Mouse (Mus musculus): ENCODE measurements around the gene Fam189a1. TPM values are rescaled to one million over a fixed set of nuclear protein-coding genes. Genes with fewer than 3 reads are reported as not detected.

The Fam189a1 gene
- polyA plus RNA-seq, 1 experiment, result 0.07 TPM

GRCm38 (mm10) chr7:65123766-65124165 lies 32.6 kb downstream of the Fam189a1 start:
- peaks cover 7% of the 10 kb centered on the region for H3K27me3 ChIP-seq (ENCODE audit: control insufficient read depth, insufficient read depth, insufficient read length)
- no peaks in the 10 kb centered on the region for H3K36me3 ChIP-seq (ENCODE audit: control insufficient read depth, insufficient read depth)
- H3ac ChIP-seq (ENCODE audit: control insufficient read depth, insufficient read length, low read depth), result no peak overlapping the region
- no peak overlapping the region for H3K4me3 ChIP-seq (ENCODE audit: insufficient read depth, poor library complexity, severe bottlenecking)
- TF ChIP-seq MAX (IDR thresholded peaks at IDR 0.05), result no peak
- no peak for TF ChIP-seq CEBPB (IDR thresholded peaks at IDR 0.05; ENCODE audit: low read depth)
- TF ChIP-seq USF1 (IDR thresholded peaks at IDR 0.05; ENCODE audit: low read depth), result no peak
- no peak for TF ChIP-seq MYOD1 (IDR thresholded peaks at IDR 0.05; ENCODE audit: control insufficient read depth, insufficient read length, low read depth)
- no peak for TF ChIP-seq FOSL1 (IDR thresholded peaks at IDR 0.05; ENCODE audit: insufficient read depth, low read length, poor library complexity, severe bottlenecking)
- TF ChIP-seq MYOG (IDR thresholded peaks at IDR 0.05; ENCODE audit: control insufficient read depth, extremely low read depth, insufficient read length), result no peak
- TF ChIP-seq CTCF (IDR thresholded peaks at IDR 0.05; ENCODE audit: control insufficient read depth, insufficient read depth, insufficient read length), result no peak
- H3K79me2 ChIP-seq (ENCODE audit: control insufficient read depth, insufficient read depth), result no peaks in the 10 kb centered on the region
- no peaks in the 10 kb centered on the region for H3K79me3 ChIP-seq (ENCODE audit: low read depth)

- no peaks in the 10 kb centered on the region for H3K36me3 ChIP-seq (ENCODE audit: control insufficient read depth, insufficient read depth)
- no peak for TF ChIP-seq MAX (IDR thresholded peaks at IDR 0.05)
- TF ChIP-seq CEBPB (IDR thresholded peaks at IDR 0.05; ENCODE audit: low read depth), result no peak
- TF ChIP-seq CTCF (IDR thresholded peaks at IDR 0.05; ENCODE audit: control insufficient read depth, insufficient read depth, insufficient read length), result no peak
- TF ChIP-seq MYOD1 (IDR thresholded peaks at IDR 0.05; ENCODE audit: control insufficient read depth, insufficient read length, low read depth), result no peak
- TF ChIP-seq FOSL1 (IDR thresholded peaks at IDR 0.05; ENCODE audit: insufficient read depth, low read length, poor library complexity, severe bottlenecking), result no peak
- TF ChIP-seq MYOG (IDR thresholded peaks at IDR 0.05; ENCODE audit: control insufficient read depth, extremely low read depth, insufficient read length), result no peak
- no peak for TF ChIP-seq USF1 (IDR thresholded peaks at IDR 0.05; ENCODE audit: low read depth)
- H3K79me3 ChIP-seq (ENCODE audit: low read depth), result no peaks in the 10 kb centered on the region
- H3K27me3 ChIP-seq (ENCODE audit: control insufficient read depth, insufficient read depth, insufficient read length), result no peaks in the 10 kb centered on the region
- no peak overlapping the region for H3ac ChIP-seq (ENCODE audit: control insufficient read depth, insufficient read length, low read depth)
- no peak overlapping the region for H3K4me3 ChIP-seq (ENCODE audit: insufficient read depth, poor library complexity, severe bottlenecking)
- no peaks in the 10 kb centered on the region for H3K79me2 ChIP-seq (ENCODE audit: control insufficient read depth, insufficient read depth)
Measured at GRCm38 (mm10) chr7:65116903-65117302, 39.5 kb downstream of the Fam189a1 start.

- Histone ChIP-seq H3K79me3 (ENCODE audit: low read depth) (no peaks in the 10 kb centered on the region), H3K79me2 (ENCODE audit: control insufficient read depth, insufficient read depth) (no peaks in the 10 kb centered on the region), H3K27me3 (ENCODE audit: control insufficient read depth, insufficient read depth, insufficient read length) (no peaks in the 10 kb centered on the region), H3K36me3 (ENCODE audit: control insufficient read depth, insufficient read depth) (no peaks in the 10 kb centered on the region), H3ac (ENCODE audit: control insufficient read depth, insufficient read length, low read depth) (no peak overlapping the region), H3K4me3 (ENCODE audit: insufficient read depth, poor library complexity, severe bottlenecking) (no peak overlapping the region)
- TF ChIP-seq CEBPB (IDR thresholded peaks at IDR 0.05; ENCODE audit: low read depth) (no peak), CTCF (IDR thresholded peaks at IDR 0.05; ENCODE audit: control insufficient read depth, insufficient read depth, insufficient read length) (no peak)
Measured at GRCm38 (mm10) chr7:65115366-65115765, 41.0 kb downstream of the Fam189a1 start.

- Histone ChIP-seq H3K4me3 (ENCODE audit: insufficient read depth, poor library complexity, severe bottlenecking) (no peak overlapping the region), H3K79me3 (ENCODE audit: low read depth) (no peaks in the 10 kb centered on the region), H3ac (ENCODE audit: control insufficient read depth, insufficient read length, low read depth) (no peak overlapping the region), H3K36me3 (ENCODE audit: control insufficient read depth, insufficient read depth) (no peaks in the 10 kb centered on the region), H3K27me3 (ENCODE audit: control insufficient read depth, insufficient read depth, insufficient read length) (no peaks in the 10 kb centered on the region), H3K79me2 (ENCODE audit: control insufficient read depth, insufficient read depth) (no peaks in the 10 kb centered on the region)
- TF ChIP-seq MAX (IDR thresholded peaks at IDR 0.05), result no peak
- no peak for TF ChIP-seq CEBPB (IDR thresholded peaks at IDR 0.05; ENCODE audit: low read depth)
- TF ChIP-seq FOSL1 (IDR thresholded peaks at IDR 0.05; ENCODE audit: insufficient read depth, low read length, poor library complexity, severe bottlenecking), result no peak
- no peak for TF ChIP-seq CTCF (IDR thresholded peaks at IDR 0.05; ENCODE audit: control insufficient read depth, insufficient read depth, insufficient read length)
- TF ChIP-seq MYOG (IDR thresholded peaks at IDR 0.05; ENCODE audit: control insufficient read depth, extremely low read depth, insufficient read length), result no peak
- TF ChIP-seq USF1 (IDR thresholded peaks at IDR 0.05; ENCODE audit: low read depth), result no peak
- no peak for TF ChIP-seq MYOD1 (IDR thresholded peaks at IDR 0.05; ENCODE audit: control insufficient read depth, insufficient read length, low read depth)
Measured at GRCm38 (mm10) chr7:65111664-65112063, 44.7 kb downstream of the Fam189a1 start.

GRCm38 (mm10) chr7:65105566-65105965 lies 50.8 kb downstream of the Fam189a1 start:
- no peaks in the 10 kb centered on the region for H3K79me2 ChIP-seq (ENCODE audit: control insufficient read depth, insufficient read depth)
- H3K36me3 ChIP-seq (ENCODE audit: control insufficient read depth, insufficient read depth), result no peaks in the 10 kb centered on the region
- no peaks in the 10 kb centered on the region for H3K79me3 ChIP-seq (ENCODE audit: low read depth)
- TF ChIP-seq MYOG (IDR thresholded peaks at IDR 0.05; ENCODE audit: control insufficient read depth, extremely low read depth, insufficient read length), result no peak
- TF ChIP-seq MYOD1 (IDR thresholded peaks at IDR 0.05; ENCODE audit: control insufficient read depth, insufficient read length, low read depth), result no peak
- TF ChIP-seq USF1 (IDR thresholded peaks at IDR 0.05; ENCODE audit: low read depth), result no peak
- TF ChIP-seq CTCF (IDR thresholded peaks at IDR 0.05; ENCODE audit: control insufficient read depth, insufficient read depth, insufficient read length), result no peak
- TF ChIP-seq MAX (IDR thresholded peaks at IDR 0.05), result no peak
- TF ChIP-seq FOSL1 (IDR thresholded peaks at IDR 0.05; ENCODE audit: insufficient read depth, low read length, poor library complexity, severe bottlenecking), result no peak
- no peak for TF ChIP-seq CEBPB (IDR thresholded peaks at IDR 0.05; ENCODE audit: low read depth)
- no peaks in the 10 kb centered on the region for H3K27me3 ChIP-seq (ENCODE audit: control insufficient read depth, insufficient read depth, insufficient read length)
- H3ac ChIP-seq (ENCODE audit: control insufficient read depth, insufficient read length, low read depth), result no peak overlapping the region
- H3K4me3 ChIP-seq (ENCODE audit: insufficient read depth, poor library complexity, severe bottlenecking), result no peak overlapping the region

GRCm38 (mm10) chr7:65105097-65105467 lies 51.3 kb downstream of the Fam189a1 start:
- TF ChIP-seq MYOD1 (IDR thresholded peaks at IDR 0.05; ENCODE audit: control insufficient read depth, insufficient read length, low read depth) (no peak), FOSL1 (IDR thresholded peaks at IDR 0.05; ENCODE audit: insufficient read depth, low read length, poor library complexity, severe bottlenecking) (no peak), MAX (IDR thresholded peaks at IDR 0.05) (no peak), CEBPB (IDR thresholded peaks at IDR 0.05; ENCODE audit: low read depth) (no peak), MYOG (IDR thresholded peaks at IDR 0.05; ENCODE audit: control insufficient read depth, extremely low read depth, insufficient read length) (no peak), USF1 (IDR thresholded peaks at IDR 0.05; ENCODE audit: low read depth) (no peak), CTCF (IDR thresholded peaks at IDR 0.05; ENCODE audit: control insufficient read depth, insufficient read depth, insufficient read length) (no peak)
- Histone ChIP-seq H3K79me2 (ENCODE audit: control insufficient read depth, insufficient read depth) (no peaks in the 10 kb centered on the region), H3K4me3 (ENCODE audit: insufficient read depth, poor library complexity, severe bottlenecking) (no peak overlapping the region), H3K27me3 (ENCODE audit: control insufficient read depth, insufficient read depth, insufficient read length) (no peaks in the 10 kb centered on the region), H3K36me3 (ENCODE audit: control insufficient read depth, insufficient read depth) (no peaks in the 10 kb centered on the region), H3K79me3 (ENCODE audit: low read depth) (no peaks in the 10 kb centered on the region), H3ac (ENCODE audit: control insufficient read depth, insufficient read length, low read depth) (no peak overlapping the region)
